Mouse (Mus musculus) embryo, embryonic 10 days (tissue): ENCODE measurements around the gene Fbxl21.

Experiments
- DNase-seq: peaks from one replicate; pipeline ENCODE4 v3.0.0-alpha.2; 2015; ENCODE audit warnings: low spot score

Fbxl21 gene

DNA sequence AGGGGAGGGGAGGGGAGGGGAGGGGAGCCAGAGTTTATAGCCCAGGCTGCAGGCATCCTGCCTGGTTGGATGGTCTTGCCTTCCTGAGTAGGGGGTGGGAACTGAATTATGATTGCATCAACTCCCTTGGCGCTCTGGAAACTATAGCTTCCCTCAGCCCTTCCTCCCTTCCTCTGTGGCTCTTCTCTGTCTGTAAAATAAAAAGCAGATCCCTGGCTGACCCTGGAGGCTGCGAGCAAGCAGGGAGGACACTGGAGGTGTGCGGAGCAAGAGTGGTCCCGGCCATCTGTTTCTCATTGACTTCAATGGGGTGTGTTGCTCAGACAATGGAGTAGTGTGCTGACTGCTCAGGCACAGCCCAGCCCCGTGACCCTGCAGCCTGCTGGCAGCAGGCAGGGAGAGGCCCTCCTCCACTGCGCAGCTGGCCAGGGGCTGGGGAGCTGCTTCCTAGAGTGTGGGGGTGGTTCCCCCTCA, 59.7 kb downstream of the Fbxl21 start:
- peak; percentile 95 for DNase-seq

DNA sequence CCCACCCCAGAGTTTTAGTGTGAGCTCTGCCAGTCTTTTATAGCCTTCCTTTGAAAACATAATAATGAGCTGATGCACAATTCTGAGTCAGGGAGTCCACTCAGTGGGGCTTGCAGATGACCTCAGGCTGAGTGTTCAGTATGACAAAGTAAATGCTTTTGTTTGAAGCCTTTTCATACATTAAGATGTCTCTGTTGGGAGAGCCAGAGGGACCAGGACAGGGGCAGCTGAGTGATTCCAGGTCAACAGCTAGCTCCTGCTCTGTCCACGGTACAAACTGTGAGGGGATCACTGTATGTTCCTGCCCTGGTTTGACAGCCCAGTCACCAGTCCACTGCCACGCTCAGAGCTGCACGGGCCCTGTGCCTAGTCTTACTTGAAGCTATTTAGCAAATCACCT, 60.4 kb downstream of the Fbxl21 start:
- peak; percentile 59 for DNase-seq

DNA sequence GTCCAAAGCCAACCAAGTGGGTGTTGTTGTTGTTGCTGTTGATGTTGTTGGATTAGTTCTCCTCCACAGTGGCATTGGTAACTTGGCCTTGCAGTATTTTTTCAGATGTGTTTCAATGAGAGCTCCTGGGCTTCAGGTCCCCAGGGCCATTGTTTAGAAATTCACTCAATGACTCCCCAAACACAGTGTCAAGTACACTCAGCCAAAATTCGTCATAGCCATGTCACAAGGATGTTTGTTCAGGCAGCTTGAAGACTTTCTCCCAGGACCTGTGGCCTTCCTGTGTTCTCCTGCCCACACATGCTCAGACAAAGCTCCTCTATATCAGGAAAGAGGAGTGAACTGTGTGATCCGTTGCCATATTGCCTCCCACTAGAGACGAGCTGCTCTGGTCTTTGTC, 63.8 kb downstream of the Fbxl21 start:
- no peak for DNase-seq
